Mouse (Mus musculus): ENCODE results near the gene Slc12a5.

The Slc12a5 gene

DNA sequence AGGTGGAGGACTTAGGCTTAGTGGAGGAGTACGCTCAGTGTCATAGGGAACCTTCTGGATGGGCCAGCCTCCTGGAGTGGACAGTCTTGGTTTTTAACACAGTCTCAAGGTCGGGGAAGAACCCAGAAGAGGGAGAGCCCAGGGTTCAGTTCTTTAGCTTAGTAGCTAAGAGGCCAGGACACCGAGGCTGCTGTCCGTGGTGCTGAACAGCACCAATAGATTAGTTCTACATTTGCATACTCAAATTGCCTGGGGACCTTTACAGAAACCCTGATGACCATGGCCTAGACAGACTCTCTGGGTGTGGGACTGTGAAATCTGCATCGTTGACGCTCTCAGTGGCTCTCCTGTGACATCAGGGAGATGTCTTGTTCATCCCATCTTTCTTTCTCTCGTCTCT, 19.1 kb downstream of the Slc12a5 start:
- peak in 1 of 2 experiments; percentile 59 for DNase-seq (ENCODE audit: low spot score in 2 of 2)

DNA sequence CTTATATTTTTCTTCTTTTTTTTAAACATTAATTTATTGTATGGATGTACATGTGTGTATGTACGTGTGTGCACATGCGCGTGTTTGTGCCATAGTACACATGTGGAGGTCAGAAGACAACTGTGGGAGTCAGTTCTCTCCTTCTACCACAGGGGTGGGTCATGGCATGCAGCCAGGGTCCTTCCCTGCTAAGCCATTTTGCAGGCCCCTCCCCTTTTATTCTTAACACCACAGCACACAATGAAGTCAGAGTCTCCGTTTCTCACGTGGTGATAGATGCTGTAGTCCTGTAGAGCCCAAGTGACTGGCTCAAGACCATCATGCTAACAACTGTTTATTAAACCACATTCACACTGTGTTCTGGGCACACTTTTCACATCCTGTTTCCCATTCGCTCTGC, 25.4 kb downstream of the Slc12a5 start:
- DNase-seq (ENCODE audit: low spot score in 2 of 2): no peak

- no peak for DNase-seq (ENCODE audit: low spot score in 2 of 2)
Measured at GRCm38 (mm10) chr2:164986371-164987027, 25.9 kb downstream of the Slc12a5 start.

DNA sequence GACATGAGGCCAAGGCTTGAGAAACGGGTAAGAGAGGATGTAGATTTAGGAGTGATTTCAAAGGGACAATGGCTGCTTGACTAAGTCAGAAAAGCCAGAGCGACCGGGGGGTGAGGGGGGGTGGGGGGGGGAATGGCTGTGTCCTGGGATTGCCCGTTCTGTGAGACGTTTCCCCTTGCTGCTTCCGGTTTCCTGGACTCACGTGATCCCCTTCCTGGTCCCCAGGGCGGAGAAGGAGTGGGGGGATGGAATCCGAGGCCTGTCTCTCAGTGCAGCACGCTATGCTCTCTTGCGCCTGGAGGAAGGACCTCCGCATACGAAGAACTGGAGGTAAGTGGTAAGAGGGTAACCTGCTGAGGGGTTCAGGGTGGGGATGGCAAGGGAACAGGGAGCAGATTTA, 28.2 kb downstream of the Slc12a5 start:
- DNase-seq (ENCODE audit: low spot score in 2 of 2): no peak

- no peak for DNase-seq (ENCODE audit: low spot score in 2 of 2)
Measured at GRCm38 (mm10) chr2:164991111-164991510, 30.5 kb downstream of the Slc12a5 start.

DNA sequence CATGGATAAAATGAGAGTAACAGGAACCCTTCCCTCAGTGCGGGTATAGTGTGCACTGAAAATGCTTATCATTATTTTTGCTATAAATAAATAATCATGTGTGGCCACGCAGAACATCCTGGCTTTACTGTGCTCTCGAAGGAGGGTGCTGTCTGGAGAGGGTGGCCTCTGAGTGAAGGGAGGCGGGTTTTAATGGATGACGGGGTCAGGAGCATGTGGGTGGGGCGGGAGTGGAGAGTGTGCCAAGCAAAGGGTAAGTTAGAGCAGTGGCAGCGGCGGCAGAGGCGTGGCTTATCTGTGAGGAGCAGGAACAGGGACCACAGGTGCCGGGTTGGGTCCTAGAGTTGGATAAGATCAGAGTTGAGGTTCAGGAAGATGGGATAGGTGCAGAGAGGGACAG, 31.2 kb downstream of the Slc12a5 start:
- DNase-seq (ENCODE audit: low spot score in 2 of 2): no peak

GRCm38 (mm10) chr2:164994156-164994555, 33.6 kb downstream of the Slc12a5 start:
- no peak for DNase-seq (ENCODE audit: low spot score in 2 of 2)

DNA sequence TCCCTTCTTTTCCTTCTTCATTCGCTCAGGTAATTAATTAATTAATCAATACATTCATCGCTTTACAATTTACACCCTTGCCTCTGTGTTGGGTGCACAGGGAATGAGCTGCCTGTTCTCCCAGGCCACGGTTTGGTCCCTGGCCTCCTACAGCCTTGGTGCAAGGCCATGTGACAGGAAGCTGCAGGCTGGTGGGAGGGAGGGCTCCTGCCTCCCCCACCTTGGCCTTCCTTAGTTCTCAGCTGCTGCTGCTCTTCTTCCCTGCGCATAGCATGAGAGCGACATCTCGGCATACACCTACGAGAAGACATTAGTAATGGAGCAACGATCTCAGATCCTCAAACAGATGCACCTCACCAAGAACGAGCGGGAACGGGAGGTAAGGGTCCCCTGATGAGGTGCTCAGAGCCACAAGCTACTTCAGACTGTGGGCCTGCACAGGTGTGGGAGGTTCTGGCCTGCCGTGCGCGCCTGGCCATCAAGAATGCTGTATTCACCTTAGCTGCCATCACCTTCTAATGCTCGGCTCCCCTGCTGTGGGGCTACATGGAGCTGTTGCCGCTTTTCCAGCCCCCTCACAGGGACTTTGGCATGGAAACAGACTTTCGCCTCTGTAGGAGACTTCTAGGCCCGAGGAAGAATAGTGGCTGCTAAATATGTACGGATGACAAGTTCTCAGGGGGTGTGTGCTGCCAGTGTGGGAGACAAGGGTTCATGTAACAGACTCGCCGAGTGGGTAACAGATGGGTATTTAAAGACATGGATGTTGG, 34.2 kb downstream of the Slc12a5 start:
- DNase-seq (ENCODE audit: low spot score in 2 of 2): no peak

GRCm38 (mm10) chr2:164995976-164996375, 35.4 kb downstream of the Slc12a5 start:
- no peak for DNase-seq (ENCODE audit: low spot score in 2 of 2)

GRCm38 (mm10) chr2:164996848-164997720, 36.5 kb downstream of the Slc12a5 start:
- no peak for DNase-seq (ENCODE audit: low spot score in 2 of 2)

GRCm38 (mm10) chr2:164997721-164998428, 37.3 kb downstream of the Slc12a5 start:
- DNase-seq (ENCODE audit: low spot score in 2 of 2): no peak

GRCm38 (mm10) chr2:165001958-165002357, 41.4 kb downstream of the Slc12a5 start:
- no peak for DNase-seq (ENCODE audit: low spot score in 2 of 2)

DNA sequence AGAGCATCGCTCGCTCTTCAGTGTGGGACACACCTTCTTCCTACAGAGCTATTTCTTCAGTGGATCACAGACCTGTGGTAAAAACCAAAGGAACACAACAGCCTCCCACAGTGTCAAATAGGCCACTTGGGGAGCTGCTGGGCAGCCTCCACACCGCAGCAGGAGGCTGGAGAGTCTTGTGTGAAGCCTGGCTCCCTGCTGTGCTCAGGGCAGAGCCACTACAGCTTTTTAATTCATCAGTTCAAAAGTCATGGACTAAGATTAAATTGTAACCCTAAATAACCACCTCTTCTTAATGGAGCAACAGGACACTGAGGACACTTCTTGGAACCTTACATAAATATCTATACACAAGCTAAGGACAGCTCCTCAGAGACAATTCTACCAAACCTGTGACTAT, 42.5 kb downstream of the Slc12a5 start:
- no peak for DNase-seq (ENCODE audit: low spot score in 2 of 2)

DNA sequence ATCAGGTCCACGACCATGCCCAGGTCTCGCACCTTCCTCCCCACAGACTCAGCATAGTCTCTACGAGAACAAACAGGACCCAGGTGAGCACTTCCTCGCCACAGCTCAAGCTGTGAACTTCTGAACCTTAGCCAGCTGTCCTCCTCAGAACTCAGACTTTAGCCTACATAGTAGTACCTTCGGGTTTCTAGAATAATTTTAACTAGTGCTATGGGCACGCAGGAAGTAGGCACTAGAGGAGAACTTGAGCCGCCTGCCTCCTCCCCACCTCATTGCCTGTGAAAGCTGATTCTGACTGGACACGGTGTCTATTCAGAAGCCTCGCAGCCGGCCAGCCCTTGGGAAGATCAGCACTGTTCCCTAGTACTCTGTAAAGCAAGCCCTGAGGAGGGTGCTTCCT, 43.6 kb downstream of the Slc12a5 start:
- DNase-seq (ENCODE audit: low spot score in 2 of 2): no peak

- DNase-seq (ENCODE audit: low spot score in 2 of 2): no peak
Measured at GRCm38 (mm10) chr2:165006813-165007212, 46.2 kb downstream of the Slc12a5 start.

DNA sequence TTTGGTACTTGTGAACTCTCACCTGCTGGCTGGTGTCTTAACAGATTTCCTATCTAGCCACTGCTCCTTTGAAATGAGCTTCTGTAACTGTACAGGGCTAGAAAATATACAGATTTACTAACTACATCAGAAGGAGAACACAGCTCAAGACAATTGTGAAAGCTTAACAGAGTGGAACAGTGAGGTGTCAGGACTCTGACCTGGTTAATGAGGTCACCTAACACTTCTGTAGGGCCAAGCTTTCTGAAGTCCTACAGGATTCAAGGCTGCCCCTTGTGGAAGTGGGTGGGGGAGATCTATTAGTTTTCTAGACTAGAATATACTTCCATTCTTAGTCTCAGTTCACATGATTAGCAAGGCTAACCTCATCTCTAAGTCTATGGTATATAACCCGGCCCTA, 47.4 kb downstream of the Slc12a5 start:
- DNase-seq (ENCODE audit: low spot score in 2 of 2): no peak

- no peak for DNase-seq (ENCODE audit: low spot score in 2 of 2)
Measured at GRCm38 (mm10) chr2:165009161-165009560, 48.6 kb downstream of the Slc12a5 start.

- DNase-seq (ENCODE audit: low spot score in 2 of 2): no peak
Measured at GRCm38 (mm10) chr2:165009581-165009980, 49.0 kb downstream of the Slc12a5 start.

GRCm38 (mm10) chr2:165010351-165010750, 49.7 kb downstream of the Slc12a5 start:
- DNase-seq (ENCODE audit: low spot score in 2 of 2): no peak

DNA sequence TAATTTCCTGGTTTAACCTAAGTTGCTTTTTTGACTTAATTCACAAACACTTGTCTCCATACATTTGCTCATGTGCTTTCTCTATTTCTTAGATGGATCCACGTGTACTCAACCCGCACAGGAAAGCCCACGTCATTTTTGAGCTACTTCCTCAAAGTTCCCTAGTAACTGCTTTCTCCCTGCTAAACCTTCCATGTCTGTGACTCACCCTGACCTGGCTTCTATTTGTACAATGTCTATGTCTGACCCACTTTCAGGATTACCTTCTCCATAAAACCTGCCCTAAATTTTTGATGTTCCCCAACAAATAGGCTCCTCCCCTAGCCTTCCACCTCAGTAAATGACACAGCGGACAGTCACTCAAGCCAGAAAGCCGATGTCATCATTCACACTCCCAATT, 54.3 kb downstream of the Slc12a5 start:
- no peak for DNase-seq (ENCODE audit: low spot score in 2 of 2)

- DNase-seq (ENCODE audit: low spot score in 2 of 2): no peak
Measured at GRCm38 (mm10) chr2:165020490-165020889, 59.9 kb downstream of the Slc12a5 start.

- no peak for DNase-seq (ENCODE audit: low spot score in 2 of 2)
Measured at GRCm38 (mm10) chr2:165027163-165027562, 66.6 kb downstream of the Slc12a5 start.
